Mouse (Mus musculus) mesoderm, embryonic 11.5 days (tissue): ENCODE measurements at regions not wholly inside any gene's neighbourhood (a gene's known extent, or its start where the extent isn't known, plus 50 kb on each side); places are given as distances from the start of the nearest gene placed in this dataset.
"Not testable (repeated sequence)": the region's sequence is repeated elsewhere in the genome, so short reads cannot be mapped to it uniquely, and the experiment has no call there.

ENCODE experiments used
- DNase-seq: peaks from one replicate; pipeline ENCODE4 v3.0.0-alpha.2; 2012; ENCODE audit warnings: low read depth, low spot score

DNA sequence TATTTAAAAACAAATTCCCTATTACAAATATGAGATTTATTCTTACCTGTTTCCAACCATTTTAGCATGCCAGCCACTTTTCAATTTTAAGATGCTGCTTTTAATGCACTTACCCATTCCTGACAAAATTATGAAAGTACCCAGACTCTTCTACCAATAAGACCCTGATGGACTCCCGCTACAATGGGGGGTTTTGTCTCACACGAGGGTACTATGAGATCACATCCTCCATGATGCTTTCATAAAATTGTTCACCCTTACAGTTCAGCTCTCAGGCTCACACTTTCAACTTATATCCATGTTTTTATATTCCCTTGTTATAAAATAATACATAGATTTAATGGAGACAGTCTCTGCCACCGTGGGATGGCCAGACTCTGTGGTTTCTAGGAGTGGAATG is 68.1 kb upstream of the Adamts18 start:
- no peak for DNase-seq

DNA sequence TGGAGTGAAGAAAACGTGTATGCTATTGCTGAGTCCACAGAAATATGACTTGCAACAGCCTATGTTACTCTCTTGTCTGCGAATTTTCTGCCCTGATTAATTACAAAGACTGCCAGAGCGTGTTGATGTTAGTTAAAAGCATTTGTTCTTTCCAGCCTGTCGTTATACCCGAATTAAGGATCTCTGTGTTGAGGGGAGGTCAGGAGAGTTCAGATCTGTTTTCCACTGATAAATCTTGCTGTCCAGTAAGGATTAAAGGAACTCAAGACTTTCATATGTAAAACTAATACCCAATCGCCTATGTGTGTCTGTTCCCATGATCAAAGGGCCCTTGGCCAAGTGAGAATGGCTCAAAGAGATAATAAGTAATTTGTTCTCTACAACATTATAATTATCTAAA is 68.7 kb upstream of the Adamts18 start:
- DNase-seq = peak; percentile 17

DNA sequence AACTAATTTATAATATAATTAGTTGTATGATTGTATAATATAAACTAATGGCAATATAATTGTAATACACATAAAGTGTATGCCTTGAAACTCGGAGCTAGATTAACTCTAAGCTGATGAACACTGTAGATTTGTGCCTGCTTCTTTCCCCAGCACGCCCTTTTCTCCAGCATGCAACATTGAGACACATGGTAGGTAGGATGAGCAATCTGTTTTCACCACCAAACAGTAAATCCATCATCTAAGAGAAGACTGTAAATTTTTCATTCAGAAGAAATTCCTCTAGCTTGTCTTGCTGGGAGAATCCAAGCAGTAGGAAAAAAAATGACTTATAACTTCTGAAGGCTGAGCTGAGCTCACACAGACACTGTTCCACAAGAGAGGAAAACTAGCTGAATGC is 71.8 kb upstream of the Adamts18 start:
- no peak for DNase-seq

DNA sequence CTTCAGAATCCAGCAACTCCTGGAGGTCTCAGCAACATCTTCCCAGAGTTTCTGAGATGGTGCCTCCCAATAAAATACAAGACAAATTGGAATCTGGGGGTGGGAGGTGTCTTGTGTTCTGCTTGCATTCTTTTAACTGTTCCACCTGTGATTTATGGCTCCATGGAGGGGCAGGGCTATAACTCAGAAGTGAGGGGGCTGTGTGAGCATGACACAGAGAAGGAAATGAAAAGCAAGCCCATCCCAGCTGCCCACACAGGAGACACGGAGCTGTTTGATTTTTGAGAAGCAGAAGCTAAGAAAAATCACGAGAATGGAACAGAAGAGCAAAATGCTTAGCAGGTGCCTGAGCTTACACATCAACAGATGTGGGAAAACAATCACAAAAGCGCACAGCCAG is 74.8 kb upstream of the Adamts18 start:
- DNase-seq = peak; percentile 73

DNA sequence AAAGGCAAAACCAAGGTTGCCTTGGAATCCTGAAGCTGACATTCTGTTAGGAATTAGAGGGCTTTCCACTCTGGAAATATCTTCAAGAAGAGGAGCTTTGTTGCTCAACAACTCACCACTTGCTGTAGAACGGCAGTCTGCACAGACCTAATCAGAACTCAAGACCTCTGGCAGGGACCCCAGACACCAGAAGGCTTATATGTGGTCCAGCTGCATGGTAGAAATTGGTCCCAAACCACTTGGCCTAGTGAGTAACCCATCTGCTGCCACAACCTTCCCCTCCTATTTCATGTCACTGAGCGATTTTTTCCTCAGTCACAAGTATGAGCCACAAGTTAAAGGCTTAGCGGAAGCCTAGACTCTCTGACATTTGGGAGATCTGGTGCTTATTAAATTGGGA is 105.2 kb upstream of the Adamts18 start:
- DNase-seq = no peak

DNA sequence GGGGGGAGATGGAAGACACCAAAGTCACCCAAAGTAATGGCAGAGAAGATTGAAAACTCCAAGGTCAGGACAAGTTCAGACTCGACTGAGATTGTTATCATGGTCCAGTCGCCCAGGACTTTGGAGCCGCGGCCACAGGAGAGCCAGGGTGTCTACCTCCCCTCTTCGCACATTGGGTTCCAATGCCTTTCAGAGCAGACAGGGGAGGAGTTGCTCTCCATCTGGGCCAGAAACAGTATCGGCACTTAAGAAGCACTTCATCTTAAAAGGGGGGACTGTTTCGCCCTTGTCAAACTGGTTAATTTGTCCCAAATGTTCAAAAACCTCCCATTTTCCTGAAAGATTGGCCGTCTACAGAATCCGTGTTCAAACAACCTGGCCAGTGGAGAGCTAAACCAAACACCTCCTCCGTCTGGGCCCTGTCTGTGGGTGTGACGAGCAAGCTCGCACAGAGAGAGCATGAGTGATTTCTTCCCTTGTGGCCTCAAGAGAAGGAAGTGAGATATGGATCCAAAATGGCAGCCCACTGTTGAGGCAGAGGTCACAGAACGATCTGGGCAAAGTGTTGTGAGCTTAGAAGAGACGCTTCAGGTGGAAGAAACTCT is 108.0 kb upstream of the Adamts18 start:
- DNase-seq = no peak

DNA sequence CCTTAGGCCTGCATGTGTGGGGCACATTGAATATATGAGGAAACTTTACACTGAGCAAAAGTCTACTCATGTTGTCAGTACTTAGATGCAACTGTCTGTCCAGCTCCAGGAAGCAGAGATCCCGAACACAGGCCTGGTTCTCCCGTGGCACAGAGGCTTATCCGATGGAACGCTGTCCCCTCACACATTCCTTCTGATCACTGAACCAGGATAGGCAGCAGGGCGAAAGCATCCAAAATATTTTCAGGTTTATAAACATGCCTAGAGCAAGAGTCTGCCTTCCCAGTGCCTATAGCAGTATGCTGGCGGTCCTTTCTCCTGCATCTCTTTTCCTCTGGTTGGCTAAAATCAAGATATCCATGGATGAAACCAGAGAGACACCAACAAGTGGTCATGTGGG is 109.3 kb upstream of the Adamts18 start:
- no peak for DNase-seq

DNA sequence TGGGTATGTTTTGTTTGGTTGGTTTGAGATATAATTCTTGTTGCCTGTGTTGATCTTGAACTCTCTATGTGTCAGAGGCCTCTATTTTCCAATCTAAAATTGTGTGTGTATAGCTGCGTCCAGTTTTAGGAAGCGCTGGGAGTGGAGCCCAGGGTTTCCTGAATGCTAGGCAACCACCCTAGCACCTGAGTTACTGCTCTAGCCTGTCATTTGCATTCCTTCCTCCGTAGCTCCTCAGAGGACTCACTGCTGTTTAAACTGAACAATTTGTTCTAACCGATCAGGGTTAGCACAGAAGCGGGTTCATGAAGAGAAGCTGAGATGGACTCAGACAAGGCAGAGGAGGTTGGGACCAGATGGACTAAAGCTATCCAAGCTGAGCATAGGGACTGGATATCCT is 127.3 kb upstream of the Adamts18 start:
- DNase-seq = no peak

DNA sequence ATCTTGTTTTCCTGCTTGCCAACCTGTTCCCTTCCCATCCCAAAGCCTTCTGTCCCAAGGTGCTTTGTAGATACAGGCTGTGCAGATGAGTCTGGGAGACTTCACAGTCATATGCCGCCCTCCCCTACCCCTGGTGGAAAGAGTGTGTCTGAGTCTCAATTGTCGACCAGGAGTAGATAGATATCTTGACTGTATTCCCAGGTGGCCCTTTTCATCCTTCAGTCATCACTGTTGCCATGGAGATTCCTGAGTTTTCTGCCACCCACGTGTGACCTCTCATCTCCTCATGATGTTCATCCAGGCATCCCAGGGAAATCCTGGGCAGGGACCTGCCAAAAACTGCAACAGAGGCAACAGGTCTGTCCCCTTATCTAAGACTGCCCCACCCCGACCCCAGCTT is 128.1 kb upstream of the Adamts18 start:
- no peak for DNase-seq

DNA sequence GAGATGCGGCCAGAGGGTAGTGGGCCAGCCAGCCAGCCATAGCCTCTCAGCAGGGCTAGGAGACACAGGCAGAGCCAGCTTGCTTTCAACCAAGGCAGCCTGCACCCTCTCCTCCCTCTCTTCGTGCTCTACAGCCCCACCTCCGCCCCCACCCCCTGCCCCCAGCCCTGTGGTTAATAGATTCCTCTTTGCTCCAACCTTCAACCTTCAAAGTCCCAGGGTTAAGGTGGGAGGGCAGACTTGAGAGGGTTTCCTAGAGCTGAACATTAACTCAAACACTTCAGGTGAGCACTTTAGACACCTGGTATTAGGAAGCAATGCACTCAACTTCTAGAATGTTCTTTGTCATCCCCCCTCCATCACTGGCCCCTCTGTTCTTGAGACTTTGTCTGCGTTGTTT is 128.5 kb upstream of the Adamts18 start:
- DNase-seq = no peak

DNA sequence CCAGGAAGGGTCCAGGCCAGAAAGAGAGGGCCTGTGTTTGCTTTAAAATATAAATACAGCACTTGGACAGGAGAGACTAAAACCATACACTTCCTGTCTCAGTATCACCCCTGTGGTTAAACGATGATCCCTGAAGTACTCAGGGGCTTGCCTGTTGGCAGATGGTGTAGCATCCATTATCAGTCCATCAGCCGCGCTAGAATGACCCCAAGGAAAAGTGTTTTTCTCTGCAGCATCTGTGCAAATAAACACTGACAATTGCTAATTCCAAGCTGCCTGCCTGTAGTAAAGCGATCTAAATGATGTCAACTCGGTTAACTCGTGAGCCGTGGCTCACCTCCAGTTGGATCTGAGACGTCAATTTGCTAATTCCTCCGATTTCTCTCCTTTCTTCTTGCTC is 130.4 kb upstream of the Adamts18 start:
- no peak for DNase-seq

DNA sequence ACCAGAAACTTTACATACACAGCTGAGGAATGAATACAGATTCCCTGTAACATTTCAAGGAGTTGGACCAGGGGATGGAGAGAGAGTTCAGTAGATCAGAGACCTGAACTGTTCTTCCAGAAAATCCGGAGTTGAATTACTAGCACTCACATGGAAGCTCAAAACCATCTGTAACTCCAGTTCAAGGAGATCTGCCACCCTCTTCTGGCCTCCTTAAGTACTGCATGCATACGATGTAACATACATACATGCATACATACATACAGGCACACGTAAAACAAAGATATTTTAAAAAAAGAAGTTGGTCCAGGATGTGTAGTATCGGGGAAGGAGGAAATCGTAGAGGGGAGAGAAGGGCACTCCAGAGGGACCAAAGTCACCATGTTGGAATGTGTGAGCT is 131.3 kb upstream of the Adamts18 start:
- DNase-seq = no peak

DNA sequence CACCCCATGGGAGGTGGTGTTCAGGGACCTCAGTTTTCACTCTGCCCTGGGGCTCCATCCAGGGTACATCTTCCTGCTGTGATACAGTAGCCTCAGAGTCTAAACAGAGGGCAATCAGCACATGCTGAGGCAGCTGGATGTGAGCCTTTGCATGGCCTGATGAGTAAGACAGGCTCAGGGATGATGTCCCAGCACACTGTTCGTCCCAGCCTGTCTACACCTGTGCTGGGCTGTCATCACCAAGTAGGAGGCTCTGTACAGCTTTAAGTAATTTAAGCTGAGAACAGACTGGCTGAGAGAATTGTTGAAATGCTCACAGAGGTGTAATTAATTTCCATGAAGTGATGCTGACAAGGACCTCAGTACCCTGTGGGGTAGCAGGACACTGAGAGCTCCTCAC is 132.8 kb upstream of the Adamts18 start:
- no peak for DNase-seq

DNA sequence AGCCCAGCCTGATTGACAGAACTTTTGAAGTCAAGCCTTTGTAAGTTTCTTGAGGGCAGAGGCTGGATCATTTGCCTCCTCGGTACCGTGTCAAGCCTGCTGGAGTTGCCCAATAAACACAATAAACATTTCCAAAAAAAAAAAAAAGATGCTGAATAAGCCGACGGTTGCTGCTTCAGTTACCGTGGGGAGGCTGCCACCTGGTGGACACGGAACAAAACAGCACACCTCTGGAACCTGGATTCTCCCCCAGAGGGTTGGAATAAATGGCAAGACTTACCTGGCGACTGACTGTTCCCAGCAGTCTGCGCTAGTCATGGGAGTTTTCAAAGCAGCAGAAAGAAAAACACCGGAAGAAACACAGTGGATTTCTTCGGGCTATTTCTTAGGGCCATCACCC is 136.3 kb upstream of the Adamts18 start:
- peak; percentile 73 for DNase-seq

DNA sequence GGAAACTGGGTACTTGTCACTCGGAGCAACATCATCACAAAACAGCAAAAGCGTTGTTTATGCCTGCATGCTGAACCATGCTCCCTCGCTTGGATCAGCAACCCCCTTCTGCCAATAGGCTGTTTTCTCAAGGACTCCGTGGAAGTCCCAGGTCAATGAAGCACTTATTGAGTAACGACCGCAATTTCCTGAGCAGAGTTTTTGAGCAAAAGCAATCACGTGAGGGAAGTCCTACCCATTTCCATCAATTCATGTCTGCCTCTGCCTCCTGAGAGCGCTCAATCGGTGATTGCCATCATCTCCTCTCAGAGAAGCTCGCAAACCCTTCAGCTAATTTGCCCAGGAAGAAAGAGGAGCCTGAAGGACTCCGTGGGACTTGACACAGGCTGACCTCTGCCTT is 136.9 kb upstream of the Adamts18 start:
- DNase-seq = no peak

DNA sequence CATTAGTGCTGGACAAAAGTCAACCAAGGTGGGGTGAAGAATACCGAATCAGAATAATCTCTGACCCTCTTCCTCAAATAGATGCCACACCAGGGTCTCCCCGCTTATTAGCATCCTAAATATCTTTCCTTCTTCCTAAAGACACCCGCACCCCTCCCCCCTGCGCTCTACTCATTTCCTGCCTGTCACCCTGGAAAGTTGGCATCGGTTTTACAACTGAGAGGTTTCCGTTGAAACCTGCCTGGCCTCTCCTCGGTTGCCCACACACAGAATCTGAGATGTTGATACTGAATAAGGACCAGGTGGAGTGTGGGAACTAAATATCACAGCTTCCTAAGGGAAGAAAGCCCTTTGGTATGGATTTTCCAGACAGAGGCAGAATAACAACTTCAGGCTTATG is 137.4 kb upstream of the Adamts18 start:
- no peak for DNase-seq

DNA sequence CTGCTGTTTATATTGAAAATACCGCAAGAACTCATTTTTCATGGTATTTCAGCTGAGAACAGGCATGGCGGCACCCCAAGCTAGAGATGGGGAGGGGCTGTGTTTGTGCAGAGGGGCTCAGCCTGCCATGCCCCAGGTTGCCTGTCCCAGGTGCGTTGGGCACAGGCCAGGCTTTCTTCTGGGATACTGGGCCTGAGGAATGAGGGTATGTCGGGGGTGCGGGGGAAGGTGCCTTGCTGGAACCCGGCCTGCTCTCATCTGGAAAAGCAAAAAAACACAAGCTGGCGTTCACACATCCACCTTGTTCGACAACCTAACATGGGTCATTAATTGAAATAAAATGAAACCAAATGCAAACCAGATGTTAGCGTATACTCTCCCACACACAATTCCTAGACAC is 142.2 kb upstream of the Adamts18 start:
- DNase-seq = no peak

DNA sequence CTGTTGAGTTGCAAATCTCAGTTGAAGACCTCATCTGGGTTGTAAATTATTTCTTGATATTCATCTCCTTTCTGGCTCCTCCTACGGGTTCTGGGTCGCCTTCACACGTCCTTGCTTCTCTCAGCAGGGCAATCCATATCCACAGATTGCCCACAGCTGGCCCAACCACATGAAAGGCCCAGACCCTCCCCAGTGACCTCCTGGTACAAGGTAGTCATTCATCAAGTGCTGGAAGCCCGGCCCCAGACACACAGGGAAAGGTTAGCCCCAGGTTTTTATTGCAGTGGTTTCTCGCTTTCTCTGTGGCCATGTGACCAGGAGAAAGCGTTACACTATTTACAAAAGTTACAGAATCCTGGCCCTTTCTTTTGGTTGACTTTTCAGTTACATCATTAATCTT is 134.5 kb upstream of the Nudt7 start:
- peak; percentile 85 for DNase-seq

DNA sequence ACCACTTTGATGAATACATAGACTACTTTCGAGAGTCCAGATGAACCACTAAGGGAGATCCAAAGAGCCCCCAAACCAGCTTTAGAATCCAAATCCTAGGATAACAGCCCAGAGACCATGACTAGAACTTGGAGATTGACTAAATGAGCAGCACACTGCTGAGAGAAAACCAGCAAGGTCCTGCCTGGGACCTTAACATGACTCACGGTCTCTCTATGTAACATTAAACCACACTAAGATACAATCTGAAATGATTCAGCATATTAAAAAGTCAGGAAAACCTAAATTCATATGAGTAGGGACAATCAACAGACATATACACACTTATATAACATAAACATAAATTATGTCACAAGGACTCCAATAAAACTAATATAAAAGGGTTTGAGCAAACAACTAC is 131.7 kb upstream of the Nudt7 start:
- no peak for DNase-seq

DNA sequence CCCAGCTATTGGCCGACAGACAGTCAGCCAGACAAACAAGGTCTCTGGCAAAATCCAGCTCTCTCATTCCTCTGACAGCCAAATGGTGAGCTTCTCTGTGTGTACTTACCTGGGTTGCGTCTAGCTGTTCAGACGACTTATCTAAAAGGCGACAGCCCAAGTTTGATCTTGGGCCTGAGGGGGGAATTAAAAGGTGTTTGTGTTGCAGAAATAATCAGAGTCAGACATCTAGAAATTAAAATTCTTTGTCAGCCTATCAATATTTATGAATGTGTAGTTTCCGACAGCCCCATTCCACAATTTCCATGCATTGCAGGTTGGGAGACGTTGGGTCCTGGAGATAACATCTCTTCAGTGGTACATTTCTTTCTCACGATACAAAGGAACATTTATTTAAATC is 128.9 kb upstream of the Nudt7 start:
- DNase-seq = no peak

DNA sequence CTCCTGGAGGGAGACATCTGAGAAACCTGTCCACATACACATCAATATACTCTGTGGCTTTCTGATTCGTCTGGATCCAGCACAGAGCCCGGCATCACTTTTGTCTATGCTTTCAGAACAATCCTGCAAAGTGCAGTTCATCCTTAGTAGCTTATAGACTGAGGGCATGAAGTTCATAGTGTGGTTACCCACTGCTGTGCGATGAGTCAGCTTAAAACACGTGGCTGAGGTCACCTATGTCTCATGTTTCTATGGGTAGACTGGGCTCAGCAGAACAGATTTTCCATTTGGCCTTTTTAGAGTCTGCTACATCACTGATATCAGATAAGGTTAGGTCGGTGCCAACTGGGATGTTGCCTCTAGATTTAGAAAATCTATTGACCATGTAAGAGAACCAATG is 126.8 kb upstream of the Nudt7 start:
- DNase-seq = no peak

DNA sequence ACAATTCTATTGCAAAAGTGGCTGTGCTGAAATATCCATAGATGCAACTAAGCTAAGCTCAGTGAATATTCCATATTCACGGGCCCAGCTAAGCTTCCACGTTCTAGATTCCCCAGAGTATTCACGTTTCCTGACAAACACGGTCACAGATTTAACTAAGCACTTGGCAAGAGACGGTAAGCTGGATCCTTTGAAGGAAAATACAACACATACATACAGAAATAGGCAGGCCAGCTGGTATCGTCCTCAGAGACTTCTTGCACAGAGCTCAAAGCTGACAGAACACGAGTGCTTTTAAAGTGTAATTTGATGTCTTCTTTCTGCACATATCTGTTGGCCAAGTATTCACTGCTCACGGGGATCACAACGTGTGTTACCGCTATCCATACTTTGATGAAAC is 126.3 kb upstream of the Nudt7 start:
- DNase-seq = no peak

DNA sequence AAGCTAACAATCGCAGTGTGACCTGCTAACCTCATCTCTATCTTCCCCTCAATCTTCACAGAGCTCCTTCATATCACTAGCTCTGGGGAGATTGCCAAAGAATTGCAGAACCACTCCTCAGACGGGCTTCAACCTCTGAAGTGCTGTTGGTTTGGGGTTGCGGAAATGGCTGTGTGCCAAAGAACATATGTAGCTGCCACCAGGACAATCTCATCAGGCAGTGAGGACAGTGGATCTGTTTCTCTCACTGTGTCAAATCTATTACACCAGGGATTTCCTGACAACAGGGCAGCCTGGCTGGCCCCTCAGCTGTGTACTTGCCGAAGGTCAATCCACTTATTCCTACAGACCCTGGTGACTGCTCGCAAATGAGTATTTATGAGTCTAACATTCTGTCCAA is 115.0 kb upstream of the Nudt7 start:
- DNase-seq = peak; percentile 62

DNA sequence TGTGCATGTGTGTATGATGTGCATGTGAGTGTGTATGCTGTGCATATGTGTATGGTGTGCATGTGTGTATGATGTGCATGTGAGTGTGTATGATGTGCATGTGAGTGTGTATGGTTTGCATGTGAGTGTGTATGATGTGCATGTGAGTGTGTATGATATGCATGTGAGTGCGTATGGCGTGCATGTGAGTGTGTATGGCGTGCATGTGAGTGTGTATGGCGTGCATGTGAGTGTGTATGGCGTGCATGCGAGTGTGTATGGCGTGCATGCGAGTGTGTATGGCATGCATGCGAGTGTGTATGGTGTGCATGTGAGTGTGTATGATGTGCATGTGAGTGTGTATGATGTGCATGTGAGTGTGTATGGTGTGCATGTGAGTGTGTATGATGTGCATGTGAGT is 103.2 kb upstream of the Nudt7 start:
- DNase-seq = not testable (repeated sequence)

DNA sequence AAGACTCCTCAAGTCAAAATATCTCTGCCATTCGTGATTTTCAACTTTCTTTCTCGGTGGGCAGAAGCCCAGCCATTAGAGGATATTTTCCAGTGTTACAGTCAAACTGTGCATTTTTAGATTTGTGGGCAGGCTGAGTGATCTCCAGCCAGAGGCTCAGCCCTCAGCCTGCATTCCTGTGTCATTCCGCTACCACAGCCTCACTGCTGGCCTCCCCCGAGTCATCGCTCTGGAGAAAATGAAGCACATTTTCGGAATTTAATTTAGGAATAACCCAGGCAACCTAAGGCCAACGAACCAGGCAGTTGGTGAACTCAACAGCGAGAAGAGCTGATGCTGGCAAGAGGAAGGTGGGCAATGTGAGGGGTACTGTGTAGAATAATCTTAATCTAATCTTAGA is 80.9 kb upstream of the Nudt7 start:
- DNase-seq = no peak
